ENCODE assay signal across 7 mouse cellular contexts in genomic region chr10:127069281-127070189, GRCm38 (mm10). TPM values are rescaled to one million over a fixed set of nuclear protein-coding genes. Genes with fewer than 3 reads are reported as not detected.
DNase-seq lines count a peak whose midpoint lies in the region; ATAC-seq lines count a peak whose summit lies in the region.

No protein-coding gene starts in this region.

- H3K4me3 ChIP-seq in forebrain, embryonic 16.5 days (replicated peaks; ENCODE audit: low read length): peak overlapping the region; percentile 82

- peak; percentile 72 for DNase-seq in retina, embryonic 14.5 days (ENCODE audit: low spot score)
- DNase-seq in retina, postnatal 1 day: no peak
- peak; percentile 30 for DNase-seq in cerebellum, adult 9-10 months
- no peak for DNase-seq in c-Kit-positive CD71-positive TER-119-positive erythroid progenitor cells, embryonic 14.5 days (ENCODE audit: low spot score)
- DNase-seq in yolk sac, embryonic 10.5 days (ENCODE audit: low spot score): no peak

- WGBS in forebrain, embryonic 16.5 days: 8% methylated on average over 30 of the region's 30 CpGs

- H3K36me3 ChIP-seq in forebrain, embryonic 16.5 days (ENCODE audit: control insufficient read depth, insufficient read depth): peaks cover 35% of the 10 kb centered on the region

- peaks cover 34% of the 10 kb centered on the region for H3K4me1 ChIP-seq in forebrain, embryonic 16.5 days (replicated peaks; ENCODE audit: control insufficient read depth, insufficient read depth, low read length)

- H3K27me3 ChIP-seq in forebrain, embryonic 16.5 days (replicated peaks; ENCODE audit: control insufficient read depth, insufficient read depth, low read length): no peaks in the 10 kb centered on the region

- ATAC-seq in forebrain, embryonic 16.5 days: peak; percentile 84
- ATAC-seq in megakaryocyte, adult 5-6 weeks (ENCODE audit: poor library complexity, severe bottlenecking): 0 out of 2 replicates have a peak, but pooled peaks have one; percentile 9

- no peaks in the 10 kb centered on the region for H3K9me3 ChIP-seq in forebrain, embryonic 16.5 days (ENCODE audit: control insufficient read depth, low read length)

- H3K27ac ChIP-seq in forebrain, embryonic 16.5 days (ENCODE audit: low read length): peak overlapping the region; percentile 93

- H3K9ac ChIP-seq in forebrain, embryonic 16.5 days (replicated peaks; ENCODE audit: low read depth, low read length): peak overlapping the region; percentile 69

- peak overlapping the region; percentile 99 for H3K4me2 ChIP-seq in forebrain, embryonic 16.5 days (ENCODE audit: low read length)

RNA-seq across cellular contexts. Expression of gene Tspan31, which starts 0.5 kb away (rescaled TPM):
- 119 and 120 TPM in 2 replicates for polyA plus RNA-seq in forebrain, embryonic 16.5 days (2015; fragmentation: Nextera tagmentation; extraction: Ambion mirVana)
- 70.0 and 82.5 TPM in 2 replicates for total RNA-seq in megakaryocyte, adult 5-6 weeks (2015)
- 61.6 and 62.5 TPM in 2 replicates for total RNA-seq in megakaryocyte, adult 5-6 weeks (2017)

RNA-seq across cellular contexts. Expression of gene Agap2, which starts 5.5 kb away (rescaled TPM):
- 2.2 and 4.7 TPM in 2 replicates for polyA plus RNA-seq in forebrain, embryonic 16.5 days (2015; fragmentation: Nextera tagmentation; extraction: Ambion mirVana)
- total RNA-seq in megakaryocyte, adult 5-6 weeks (2015): 4.1 and 8.3 TPM in 2 replicates
- 32.5 and 35.4 TPM in 2 replicates for total RNA-seq in megakaryocyte, adult 5-6 weeks (2017)

RNA-seq across cellular contexts. Expression of gene Cdk4, which starts 6.2 kb away (rescaled TPM):
- polyA plus RNA-seq in forebrain, embryonic 16.5 days (2015; fragmentation: Nextera tagmentation; extraction: Ambion mirVana): 1,494 and 1,664 TPM in 2 replicates
- 276 and 285 TPM in 2 replicates for total RNA-seq in megakaryocyte, adult 5-6 weeks (2015)
- total RNA-seq in megakaryocyte, adult 5-6 weeks (2017): 174 and 258 TPM in 2 replicates

RNA-seq across cellular contexts. Expression of gene March9, which starts 9.6 kb away (rescaled TPM):
- polyA plus RNA-seq in forebrain, embryonic 16.5 days (2015; fragmentation: Nextera tagmentation; extraction: Ambion mirVana): 5.3 and 6.6 TPM in 2 replicates
- 0.04 TPM in 1 of 2 replicates, not detected in the other for total RNA-seq in megakaryocyte, adult 5-6 weeks (2015)
- 0.22 and 0.37 TPM in 2 replicates for total RNA-seq in megakaryocyte, adult 5-6 weeks (2017)

RNA-seq across cellular contexts. Expression of gene Cyp27b1, which starts 21.5 kb away (rescaled TPM):
- 0.20 and 0.26 TPM in 2 replicates for polyA plus RNA-seq in forebrain, embryonic 16.5 days (2015; fragmentation: Nextera tagmentation; extraction: Ambion mirVana)
- total RNA-seq in megakaryocyte, adult 5-6 weeks (2015): not detected in 2 replicates
- not detected in 2 replicates for total RNA-seq in megakaryocyte, adult 5-6 weeks (2017)

Comparison
In these comparisons a context has a peak if more than half of its experiments do, and no peak if none do; other contexts are left out.
1. DNase-seq: peak in retina, embryonic 14.5 days (single experiment) and cerebellum, adult 9-10 months (single experiment); none in retina, postnatal 1 day (single experiment), c-Kit-positive CD71-positive TER-119-positive erythroid progenitor cells, embryonic 14.5 days (single experiment) and yolk sac, embryonic 10.5 days (single experiment).